Mouse (Mus musculus): ENCODE results near the gene Cdh3. TPM values are rescaled to one million over a fixed set of nuclear protein-coding genes. Genes with fewer than 3 reads are reported as not detected.

The Cdh3 gene
- polyA plus RNA-seq, 1 experiment from 2014 or later, result 17.1 TPM

GRCm38 (mm10) chr8:106546746-106547145 lies 36.1 kb downstream of the Cdh3 start:
- peaks cover 50% of the 10 kb centered on the region for H3K36me3 ChIP-seq
- 77% methylated on average over 7 of the region's 7 CpGs for WGBS
- no peak overlapping the region for H3K9ac ChIP-seq
- no peak overlapping the region for H3K4me2 ChIP-seq
- H3K27ac ChIP-seq, result no peak overlapping the region
- ATAC-seq (replicated peaks; ENCODE audit: insufficient number of reproducible peaks, insufficient read depth, low FRiP score, low read depth), result no peak
- H3K4me1 ChIP-seq (replicated peaks), result no peaks in the 10 kb centered on the region
- no peaks in the 10 kb centered on the region for H3K9me3 ChIP-seq (replicated peaks)
- H3K4me3 ChIP-seq, result no peak overlapping the region
- H3K27me3 ChIP-seq, result no peaks in the 10 kb centered on the region

- Histone ChIP-seq H3K27me3 (no peaks in the 10 kb centered on the region), H3K4me1 (replicated peaks) (no peaks in the 10 kb centered on the region), H3K4me2 (no peak overlapping the region), H3K27ac (no peak overlapping the region), H3K9me3 (replicated peaks) (no peaks in the 10 kb centered on the region), H3K36me3 (peaks cover 48% of the 10 kb centered on the region), H3K4me3 (no peak overlapping the region), H3K9ac (no peak overlapping the region)
- ATAC-seq (replicated peaks; ENCODE audit: insufficient number of reproducible peaks, insufficient read depth, low FRiP score, low read depth), result no peak
- WGBS, result 86% methylated on average over 10 of the region's 10 CpGs
Observed at GRCm38 (mm10) chr8:106548366-106548936, 37.8 kb downstream of the Cdh3 start.

- Histone ChIP-seq H3K4me2 (no peak overlapping the region), H3K4me3 (no peak overlapping the region), H3K9me3 (replicated peaks) (no peaks in the 10 kb centered on the region), H3K27me3 (no peaks in the 10 kb centered on the region), H3K36me3 (peaks cover 34% of the 10 kb centered on the region), H3K27ac (no peak overlapping the region), H3K9ac (no peak overlapping the region), H3K4me1 (replicated peaks) (no peaks in the 10 kb centered on the region)
- no peak for ATAC-seq (replicated peaks; ENCODE audit: insufficient number of reproducible peaks, insufficient read depth, low FRiP score, low read depth)
- 94% methylated on average over 1 of the region's 1 CpGs for WGBS
Observed at GRCm38 (mm10) chr8:106550906-106551305, 40.2 kb downstream of the Cdh3 start.

- H3K9ac ChIP-seq, result no peak overlapping the region
- H3K4me3 ChIP-seq, result no peak overlapping the region
- no peaks in the 10 kb centered on the region for H3K4me1 ChIP-seq (replicated peaks)
- H3K9me3 ChIP-seq (replicated peaks), result no peaks in the 10 kb centered on the region
- H3K27ac ChIP-seq, result no peak overlapping the region
- peaks cover 32% of the 10 kb centered on the region for H3K36me3 ChIP-seq
- H3K27me3 ChIP-seq, result no peaks in the 10 kb centered on the region
- no peak for ATAC-seq (replicated peaks; ENCODE audit: insufficient number of reproducible peaks, insufficient read depth, low FRiP score, low read depth)
- WGBS, result 94% methylated on average over 5 of the region's 5 CpGs
- H3K4me2 ChIP-seq, result no peak overlapping the region
Observed at GRCm38 (mm10) chr8:106554011-106554410, 43.3 kb downstream of the Cdh3 start.

- WGBS, result 62% methylated on average over 6 of the region's 7 CpGs
Observed at GRCm38 (mm10) chr8:106556068-106556645, 45.5 kb downstream of the Cdh3 start.

GRCm38 (mm10) chr8:106559844-106560243 lies 49.2 kb downstream of the Cdh3 start:
- Histone ChIP-seq H3K4me2 (no peak overlapping the region), H3K27ac (no peak overlapping the region), H3K4me3 (no peak overlapping the region), H3K9ac (no peak overlapping the region), H3K4me1 (replicated peaks) (peaks cover 8% of the 10 kb centered on the region), H3K36me3 (peaks cover 12% of the 10 kb centered on the region; the same call in 1 of the 2 replicates), H3K9me3 (replicated peaks) (no peaks in the 10 kb centered on the region), H3K27me3 (no peaks in the 10 kb centered on the region)
- WGBS, result 44% methylated on average over 9 of the region's 9 CpGs
- ATAC-seq (replicated peaks; ENCODE audit: insufficient number of reproducible peaks, insufficient read depth, low FRiP score, low read depth), result no peak

More at GRCm38 (mm10) chr8:106556068-106556645, 45.5 kb downstream of the Cdh3 start:
- no peak overlapping the region for H3K9ac ChIP-seq
- ATAC-seq (replicated peaks; ENCODE audit: insufficient number of reproducible peaks, insufficient read depth, low FRiP score, low read depth), result no peak
- H3K27me3 ChIP-seq, result no peaks in the 10 kb centered on the region
- no peak overlapping the region for H3K4me2 ChIP-seq
- no peak overlapping the region for H3K27ac ChIP-seq
- peaks cover 28% of the 10 kb centered on the region for H3K36me3 ChIP-seq
- H3K4me3 ChIP-seq, result no peak overlapping the region
- H3K9me3 ChIP-seq (replicated peaks), result no peaks in the 10 kb centered on the region
- peaks cover 4% of the 10 kb centered on the region for H3K4me1 ChIP-seq (replicated peaks)

GRCm38 (mm10) chr8:106561097-106561865 lies 50.6 kb downstream of the Cdh3 start:
- no peaks in the 10 kb centered on the region for H3K9me3 ChIP-seq (replicated peaks)
- peak; percentile 79; the same call in 1 of the 2 replicates for ATAC-seq (replicated peaks; ENCODE audit: insufficient number of reproducible peaks, insufficient read depth, low FRiP score, low read depth)
- H3K4me2 ChIP-seq, result peak overlapping the region; percentile 28; the same call in 1 of the 2 replicates
- no peak overlapping the region for H3K27ac ChIP-seq
- peaks cover 11% of the 10 kb centered on the region; the same call in 1 of the 2 replicates for H3K36me3 ChIP-seq
- WGBS, result 25% methylated on average over 21 of the region's 21 CpGs
- no peak overlapping the region for H3K4me3 ChIP-seq
- H3K9ac ChIP-seq, result no peak overlapping the region
- H3K27me3 ChIP-seq, result no peaks in the 10 kb centered on the region
- H3K4me1 ChIP-seq (replicated peaks), result peaks cover 8% of the 10 kb centered on the region

GRCm38 (mm10) chr8:106563691-106564182 lies 53.0 kb downstream of the Cdh3 start:
- Histone ChIP-seq H3K4me3 (no peak overlapping the region), H3K9me3 (replicated peaks) (no peaks in the 10 kb centered on the region), H3K4me1 (replicated peaks) (peaks cover 8% of the 10 kb centered on the region), H3K9ac (no peak overlapping the region), H3K27me3 (no peaks in the 10 kb centered on the region), H3K4me2 (no peak overlapping the region), H3K36me3 (no peaks in the 10 kb centered on the region), H3K27ac (no peak overlapping the region; the same call in 1 of the 2 replicates)
- ATAC-seq (replicated peaks; ENCODE audit: insufficient number of reproducible peaks, insufficient read depth, low FRiP score, low read depth), result 0 out of 2 replicates have a peak, but pooled peaks have one; percentile 13
- 70% methylated on average over 3 of the region's 3 CpGs for WGBS

- WGBS, result 76% methylated on average over 7 of the region's 7 CpGs
- no peak overlapping the region for H3K4me2 ChIP-seq
- no peak overlapping the region for H3K4me3 ChIP-seq
- H3K27ac ChIP-seq, result no peak overlapping the region
- no peaks in the 10 kb centered on the region for H3K27me3 ChIP-seq
- H3K9me3 ChIP-seq (replicated peaks), result no peaks in the 10 kb centered on the region
- H3K9ac ChIP-seq, result no peak overlapping the region
- ATAC-seq (replicated peaks; ENCODE audit: insufficient number of reproducible peaks, insufficient read depth, low FRiP score, low read depth), result no peak
- H3K4me1 ChIP-seq (replicated peaks), result no peaks in the 10 kb centered on the region
- no peaks in the 10 kb centered on the region for H3K36me3 ChIP-seq
Observed at GRCm38 (mm10) chr8:106569006-106569405, 58.3 kb downstream of the Cdh3 start.

GRCm38 (mm10) chr8:106570386-106570785 lies 59.7 kb downstream of the Cdh3 start:
- H3K4me2 ChIP-seq, result no peak overlapping the region
- H3K36me3 ChIP-seq, result no peaks in the 10 kb centered on the region
- H3K9me3 ChIP-seq (replicated peaks), result no peaks in the 10 kb centered on the region
- no peak overlapping the region for H3K27ac ChIP-seq
- H3K9ac ChIP-seq, result no peak overlapping the region
- 86% methylated on average over 4 of the region's 4 CpGs for WGBS
- H3K27me3 ChIP-seq, result no peaks in the 10 kb centered on the region
- H3K4me1 ChIP-seq (replicated peaks), result no peaks in the 10 kb centered on the region
- ATAC-seq (replicated peaks; ENCODE audit: insufficient number of reproducible peaks, insufficient read depth, low FRiP score, low read depth), result no peak
- no peak overlapping the region for H3K4me3 ChIP-seq

- Histone ChIP-seq H3K9me3 (replicated peaks) (no peaks in the 10 kb centered on the region), H3K36me3 (no peaks in the 10 kb centered on the region), H3K27me3 (no peaks in the 10 kb centered on the region), H3K4me1 (replicated peaks) (peaks cover 1% of the 10 kb centered on the region; the same call in 1 of the 2 replicates), H3K4me3 (no peak overlapping the region), H3K9ac (no peak overlapping the region), H3K4me2 (no peak overlapping the region), H3K27ac (no peak overlapping the region)
- no peak for ATAC-seq (replicated peaks; ENCODE audit: insufficient number of reproducible peaks, insufficient read depth, low FRiP score, low read depth)
- 77% methylated on average over 5 of the region's 5 CpGs for WGBS
Observed at GRCm38 (mm10) chr8:106571551-106572172, 61.0 kb downstream of the Cdh3 start.

All from heart, embryonic 15.5 days (tissue).